Mouse (Mus musculus): ENCODE results near the gene Hectd1. TPM values are rescaled to one million over a fixed set of nuclear protein-coding genes. Genes with fewer than 3 reads are reported as not detected.

Hectd1 gene
- polyA plus RNA-seq, 1 experiment from 2014 or later: 41.7 TPM

GRCm38 (mm10) chr12:51721836-51722235 lies 107.5 kb downstream of the Hectd1 start:
- Histone ChIP-seq H3K36me3 (ENCODE audit: control insufficient read depth, insufficient read depth) (no peaks in the 10 kb centered on the region), H3K4me1 (replicated peaks; ENCODE audit: control insufficient read depth, insufficient read depth, low read length) (no peaks in the 10 kb centered on the region), H3K27ac (ENCODE audit: low read length) (no peak overlapping the region), H3K9ac (replicated peaks; ENCODE audit: low read depth, low read length) (no peak overlapping the region), H3K4me2 (ENCODE audit: low read length) (no peak overlapping the region), H3K27me3 (replicated peaks; ENCODE audit: control insufficient read depth, insufficient read depth, low read length) (no peaks in the 10 kb centered on the region), H3K9me3 (ENCODE audit: control insufficient read depth, low read length) (no peaks in the 10 kb centered on the region), H3K4me3 (replicated peaks; ENCODE audit: low read length) (no peak overlapping the region)
- WGBS: 95% methylated on average over 8 of the region's 8 CpGs
- no peak for ATAC-seq

- 95% methylated on average over 6 of the region's 6 CpGs for WGBS
- Histone ChIP-seq H3K4me2 (ENCODE audit: low read length) (no peak overlapping the region), H3K9ac (replicated peaks; ENCODE audit: low read depth, low read length) (no peak overlapping the region), H3K9me3 (ENCODE audit: control insufficient read depth, low read length) (no peaks in the 10 kb centered on the region), H3K27me3 (replicated peaks; ENCODE audit: control insufficient read depth, insufficient read depth, low read length) (no peaks in the 10 kb centered on the region), H3K4me1 (replicated peaks; ENCODE audit: control insufficient read depth, insufficient read depth, low read length) (no peaks in the 10 kb centered on the region), H3K27ac (ENCODE audit: low read length) (no peak overlapping the region), H3K4me3 (replicated peaks; ENCODE audit: low read length) (no peak overlapping the region), H3K36me3 (ENCODE audit: control insufficient read depth, insufficient read depth) (no peaks in the 10 kb centered on the region)
- ATAC-seq: no peak
These were observed 110.7 kb downstream of the Hectd1 start for GRCm38 (mm10) chr12:51718617-51719016.

- 83% methylated on average over 1 of the region's 1 CpGs for WGBS
- H3K4me2 ChIP-seq (ENCODE audit: low read length): no peak overlapping the region
- no peaks in the 10 kb centered on the region for H3K9me3 ChIP-seq (ENCODE audit: control insufficient read depth, low read length)
- ATAC-seq: no peak
- no peaks in the 10 kb centered on the region for H3K36me3 ChIP-seq (ENCODE audit: control insufficient read depth, insufficient read depth)
- no peaks in the 10 kb centered on the region for H3K4me1 ChIP-seq (replicated peaks; ENCODE audit: control insufficient read depth, insufficient read depth, low read length)
- H3K9ac ChIP-seq (replicated peaks; ENCODE audit: low read depth, low read length): no peak overlapping the region
- no peaks in the 10 kb centered on the region for H3K27me3 ChIP-seq (replicated peaks; ENCODE audit: control insufficient read depth, insufficient read depth, low read length)
- H3K27ac ChIP-seq (ENCODE audit: low read length): no peak overlapping the region
- no peak overlapping the region for H3K4me3 ChIP-seq (replicated peaks; ENCODE audit: low read length)
These were observed 116.7 kb downstream of the Hectd1 start for GRCm38 (mm10) chr12:51712685-51713084.

- Histone ChIP-seq H3K9me3 (ENCODE audit: control insufficient read depth, low read length) (no peaks in the 10 kb centered on the region), H3K27me3 (replicated peaks; ENCODE audit: control insufficient read depth, insufficient read depth, low read length) (no peaks in the 10 kb centered on the region), H3K9ac (replicated peaks; ENCODE audit: low read depth, low read length) (no peak overlapping the region), H3K4me1 (replicated peaks; ENCODE audit: control insufficient read depth, insufficient read depth, low read length) (no peaks in the 10 kb centered on the region), H3K4me2 (ENCODE audit: low read length) (no peak overlapping the region), H3K36me3 (ENCODE audit: control insufficient read depth, insufficient read depth) (no peaks in the 10 kb centered on the region), H3K4me3 (replicated peaks; ENCODE audit: low read length) (no peak overlapping the region), H3K27ac (ENCODE audit: low read length) (no peak overlapping the region)
- 80% methylated on average over 5 of the region's 5 CpGs for WGBS
- ATAC-seq: no peak
These were observed 119.2 kb downstream of the Hectd1 start for GRCm38 (mm10) chr12:51710154-51710553.

GRCm38 (mm10) chr12:51709741-51710140 lies 119.6 kb downstream of the Hectd1 start:
- H3K9ac ChIP-seq (replicated peaks; ENCODE audit: low read depth, low read length): no peak overlapping the region
- 73% methylated on average over 3 of the region's 3 CpGs for WGBS
- no peaks in the 10 kb centered on the region for H3K4me1 ChIP-seq (replicated peaks; ENCODE audit: control insufficient read depth, insufficient read depth, low read length)
- no peaks in the 10 kb centered on the region for H3K36me3 ChIP-seq (ENCODE audit: control insufficient read depth, insufficient read depth)
- no peaks in the 10 kb centered on the region for H3K27me3 ChIP-seq (replicated peaks; ENCODE audit: control insufficient read depth, insufficient read depth, low read length)
- no peak for ATAC-seq
- no peaks in the 10 kb centered on the region for H3K9me3 ChIP-seq (ENCODE audit: control insufficient read depth, low read length)
- no peak overlapping the region for H3K4me2 ChIP-seq (ENCODE audit: low read length)
- no peak overlapping the region for H3K27ac ChIP-seq (ENCODE audit: low read length)
- no peak overlapping the region for H3K4me3 ChIP-seq (replicated peaks; ENCODE audit: low read length)

- no peak overlapping the region for H3K4me3 ChIP-seq (replicated peaks; ENCODE audit: low read length)
- H3K4me1 ChIP-seq (replicated peaks; ENCODE audit: control insufficient read depth, insufficient read depth, low read length): no peaks in the 10 kb centered on the region
- no peak overlapping the region for H3K27ac ChIP-seq (ENCODE audit: low read length)
- H3K27me3 ChIP-seq (replicated peaks; ENCODE audit: control insufficient read depth, insufficient read depth, low read length): no peaks in the 10 kb centered on the region
- no peak for ATAC-seq
- WGBS: 63% methylated on average over 14 of the region's 14 CpGs
- no peak overlapping the region for H3K4me2 ChIP-seq (ENCODE audit: low read length)
- H3K9ac ChIP-seq (replicated peaks; ENCODE audit: low read depth, low read length): no peak overlapping the region
- H3K9me3 ChIP-seq (ENCODE audit: control insufficient read depth, low read length): no peaks in the 10 kb centered on the region
- no peaks in the 10 kb centered on the region for H3K36me3 ChIP-seq (ENCODE audit: control insufficient read depth, insufficient read depth)
These were observed 120.2 kb downstream of the Hectd1 start for GRCm38 (mm10) chr12:51708941-51709686.

GRCm38 (mm10) chr12:51706673-51707235 lies 122.6 kb downstream of the Hectd1 start:
- no peak overlapping the region for H3K4me2 ChIP-seq (ENCODE audit: low read length)
- H3K4me3 ChIP-seq (replicated peaks; ENCODE audit: low read length): no peak overlapping the region
- ATAC-seq: no peak
- H3K27ac ChIP-seq (ENCODE audit: low read length): no peak overlapping the region
- WGBS: 87% methylated on average over 5 of the region's 5 CpGs
- H3K9me3 ChIP-seq (ENCODE audit: control insufficient read depth, low read length): no peaks in the 10 kb centered on the region
- no peak overlapping the region for H3K9ac ChIP-seq (replicated peaks; ENCODE audit: low read depth, low read length)
- H3K36me3 ChIP-seq (ENCODE audit: control insufficient read depth, insufficient read depth): no peaks in the 10 kb centered on the region
- no peaks in the 10 kb centered on the region for H3K4me1 ChIP-seq (replicated peaks; ENCODE audit: control insufficient read depth, insufficient read depth, low read length)
- H3K27me3 ChIP-seq (replicated peaks; ENCODE audit: control insufficient read depth, insufficient read depth, low read length): no peaks in the 10 kb centered on the region

GRCm38 (mm10) chr12:51705778-51706177 lies 123.6 kb downstream of the Hectd1 start:
- Histone ChIP-seq H3K9ac (replicated peaks; ENCODE audit: low read depth, low read length) (no peak overlapping the region), H3K27ac (ENCODE audit: low read length) (no peak overlapping the region), H3K4me3 (replicated peaks; ENCODE audit: low read length) (no peak overlapping the region), H3K4me2 (ENCODE audit: low read length) (no peak overlapping the region), H3K27me3 (replicated peaks; ENCODE audit: control insufficient read depth, insufficient read depth, low read length) (no peaks in the 10 kb centered on the region), H3K36me3 (ENCODE audit: control insufficient read depth, insufficient read depth) (no peaks in the 10 kb centered on the region), H3K9me3 (ENCODE audit: control insufficient read depth, low read length) (no peaks in the 10 kb centered on the region), H3K4me1 (replicated peaks; ENCODE audit: control insufficient read depth, insufficient read depth, low read length) (no peaks in the 10 kb centered on the region)
- ATAC-seq: no peak
- 84% methylated on average over 12 of the region's 12 CpGs for WGBS

GRCm38 (mm10) chr12:51704572-51704971 lies 124.8 kb downstream of the Hectd1 start:
- Histone ChIP-seq H3K4me2 (ENCODE audit: low read length) (no peak overlapping the region), H3K9me3 (ENCODE audit: control insufficient read depth, low read length) (no peaks in the 10 kb centered on the region), H3K9ac (replicated peaks; ENCODE audit: low read depth, low read length) (no peak overlapping the region), H3K27me3 (replicated peaks; ENCODE audit: control insufficient read depth, insufficient read depth, low read length) (no peaks in the 10 kb centered on the region), H3K4me1 (replicated peaks; ENCODE audit: control insufficient read depth, insufficient read depth, low read length) (no peaks in the 10 kb centered on the region), H3K27ac (ENCODE audit: low read length) (no peak overlapping the region), H3K36me3 (ENCODE audit: control insufficient read depth, insufficient read depth) (no peaks in the 10 kb centered on the region), H3K4me3 (replicated peaks; ENCODE audit: low read length) (no peak overlapping the region)
- WGBS: 72% methylated on average over 7 of the region's 7 CpGs
- ATAC-seq: no peak
